Mouse (Mus musculus) layer of hippocampus, postnatal 10 days (tissue): Measurements from ENCODE around the gene Rtl3. TPM values are rescaled to one million over a fixed set of nuclear protein-coding genes. Genes with fewer than 3 reads are reported as not detected.

ENCODE experiments used
- DNase-seq, 2 experiments: peaks; one replicate each; pipeline ENCODE4 v3.0.0; 2021; ENCODE audit warnings: low spot score in 2 of 2
- long read RNA-seq: library from polyadenylated mRNA; stranded (forward); transcript quantifications from one replicate; pipeline ENCODE4 v2.0.0, GENCODE M21; 2023
- total RNA-seq, 2 experiments: library from RNA; stranded (reverse); gene quantifications; 2 replicates each; pipeline ENCODE4 v1.2.3; 2021

The Rtl3 gene
- 1 to 10 TPM; 1.8 to 2.0 TPM for total RNA-seq
- long read RNA-seq, partial matches to known transcripts, result 1 of 1 reads
- long read RNA-seq, other reads (novel, unspliced or antisense), result 0 of 1 reads

DNA sequence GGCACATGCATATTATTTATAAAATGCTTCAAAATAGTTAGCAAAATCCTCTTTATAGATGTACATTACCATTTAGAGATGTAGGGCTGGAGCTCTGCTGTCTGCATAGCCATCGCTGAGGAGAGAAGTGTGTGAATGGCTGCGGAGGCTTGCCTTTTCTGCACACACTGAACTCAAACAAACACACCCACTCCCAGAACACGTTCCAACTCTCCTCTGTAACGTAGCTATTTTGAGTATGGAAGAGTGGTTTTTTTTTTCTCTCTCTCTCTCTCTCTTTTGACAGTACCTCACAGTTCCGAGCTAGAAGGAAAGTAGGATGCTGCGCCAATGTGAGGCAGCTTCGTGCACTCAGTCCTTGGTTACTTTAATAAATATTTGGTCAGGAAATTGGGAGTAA is at the start of gene Rtl3:
Gene Rtl3, minus strand, starts transcription at position 236 of the 400 bp plus-strand sequence.
- DNase-seq, result no peak

- no peak for DNase-seq
These were observed 31.9 kb upstream of the Rtl3 start for GRCm38 (mm10) chrX:106872315-106872714.

DNA sequence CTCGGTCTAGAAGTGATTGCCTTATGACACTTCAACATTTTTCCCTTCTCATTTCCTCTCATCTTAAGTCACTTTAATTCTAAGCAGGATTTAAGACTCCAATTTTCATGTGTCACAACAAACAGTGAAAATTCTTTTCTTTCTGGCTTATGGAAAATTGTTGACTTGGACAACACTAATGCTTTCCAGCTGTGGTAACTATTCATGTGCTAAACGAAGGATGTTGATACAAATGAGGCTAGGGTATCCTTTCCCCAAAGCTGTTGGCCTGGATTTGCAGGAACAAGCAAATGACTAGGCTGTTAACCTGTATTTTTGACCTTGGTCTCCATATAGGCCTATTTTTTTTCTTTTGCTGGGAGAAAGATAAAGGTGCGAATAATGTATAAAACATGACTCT is 31.4 kb upstream of the Rtl3 start:
- DNase-seq, result no peak

GRCm38 (mm10) chrX:106871426-106871825 is 31.0 kb upstream of the Rtl3 start:
- no peak for DNase-seq

- no peak for DNase-seq
These were observed 13.3 kb upstream of the Rtl3 start for GRCm38 (mm10) chrX:106853523-106854300.

- no peak for DNase-seq
These were observed 853 bp downstream of the Rtl3 start for GRCm38 (mm10) chrX:106839591-106839990.

DNA sequence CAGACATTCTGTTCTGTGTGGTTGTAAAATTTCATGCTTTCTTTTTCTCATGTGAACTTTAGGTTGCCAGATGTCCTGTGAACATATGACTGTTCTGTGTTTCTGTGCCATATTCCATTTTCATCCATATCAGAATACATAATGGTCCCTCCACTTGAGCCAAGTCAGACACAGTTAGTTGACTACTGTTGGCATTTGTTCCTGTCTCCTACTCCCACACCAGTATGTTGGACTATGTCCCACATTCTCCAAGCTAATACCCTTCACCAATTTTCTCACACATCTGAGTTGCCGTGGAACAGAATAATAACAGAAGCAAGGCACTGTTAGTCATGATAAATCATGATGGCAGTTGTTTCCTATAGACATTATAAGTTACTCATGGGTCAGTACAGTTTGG is 9.9 kb downstream of the Rtl3 start:
- DNase-seq, result no peak

- DNase-seq, result no peak
These were observed 30.8 kb downstream of the Rtl3 start for GRCm38 (mm10) chrX:106809560-106810226.

DNA sequence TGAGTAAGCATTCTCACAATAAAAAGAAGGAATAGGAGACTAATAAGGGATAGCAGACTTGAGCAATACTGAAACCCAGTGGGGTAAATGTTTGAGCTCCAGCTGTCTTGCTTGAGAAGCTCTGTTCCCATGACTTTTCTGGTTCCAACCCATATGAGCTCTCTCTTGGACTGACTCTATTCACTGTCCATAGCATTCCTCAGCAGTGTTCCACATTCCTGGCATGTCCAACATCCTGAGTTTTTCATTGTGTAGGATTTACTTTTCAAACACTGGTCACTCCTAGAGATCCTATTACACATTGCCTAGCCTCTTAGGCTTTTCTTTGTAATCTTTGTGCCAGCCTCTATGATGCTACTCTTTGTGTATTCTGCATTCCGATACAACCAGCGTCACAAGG is 36.1 kb downstream of the Rtl3 start:
- DNase-seq, result no peak

DNA sequence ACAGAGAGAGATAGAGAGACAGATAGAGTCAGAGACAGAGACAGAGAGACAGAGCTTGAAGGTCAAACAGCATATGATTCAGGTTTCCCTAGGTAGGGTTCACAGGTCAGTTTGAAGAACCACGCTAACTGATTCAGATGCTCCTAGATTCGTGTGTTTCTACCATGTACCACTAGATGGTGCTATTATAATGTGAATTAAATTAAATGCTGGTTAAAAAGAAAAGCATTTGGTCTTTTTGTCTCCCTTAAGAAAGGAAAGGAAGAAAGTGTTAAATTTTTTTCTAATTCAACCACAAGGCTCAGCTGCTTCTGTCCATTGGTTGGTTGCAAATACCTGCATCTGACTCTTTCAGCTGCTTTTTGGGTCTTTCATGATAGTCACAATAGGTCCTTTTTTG is 45.8 kb downstream of the Rtl3 start:
- no peak for DNase-seq

Other genes with a start within 250 kb of the Rtl3 start
- under 1 TPM; 0.42 to 0.66 TPM for gene Cysltr1, start 237.0 kb downstream of the Rtl3 start, total RNA-seq
- gene Lpar4, start 80.0 kb upstream of the Rtl3 start, total RNA-seq, result 1 to 10 TPM; 2.6 to 3.1 TPM
- gene P2ry10, start 247.8 kb upstream of the Rtl3 start, total RNA-seq, result not detected